Mouse (Mus musculus): ENCODE measurements around the gene Glra4.
"Not testable (repeated sequence)": the region's sequence is repeated elsewhere in the genome, so short reads cannot be mapped to it uniquely, and the experiment has no call there.

- not testable (repeated sequence) for TF ChIP-seq CTCF, EP300 (IDR thresholded peaks at IDR 0.05; ENCODE audit: low read depth)
Measured at GRCm38 (mm10) chrX:136714742-136715474, 65.0 kb downstream of the Glra4 start.
